Mouse (Mus musculus) telencephalon, adult 2 months (tissue): ENCODE results near the gene Col4a6.

Experiments used
- DNase-seq: peaks from one replicate; pipeline ENCODE4 v3.0.0-alpha.2; 2011; ENCODE audit warnings: low read depth, low spot score

Col4a6 gene

GRCm38 (mm10) chrX:141265986-141266385 lies 207.9 kb downstream of the Col4a6 start:
- DNase-seq = no peak

GRCm38 (mm10) chrX:141249636-141250035 lies 224.2 kb downstream of the Col4a6 start:
- no peak for DNase-seq

- no peak for DNase-seq
Measured at GRCm38 (mm10) chrX:141236564-141237333, 237.1 kb downstream of the Col4a6 start.

GRCm38 (mm10) chrX:141228169-141228568 lies 245.7 kb downstream of the Col4a6 start:
- no peak for DNase-seq

GRCm38 (mm10) chrX:141212802-141213201 lies 261.1 kb downstream of the Col4a6 start:
- no peak for DNase-seq

- no peak for DNase-seq
Measured at GRCm38 (mm10) chrX:141198993-141199392, 274.9 kb downstream of the Col4a6 start.

- no peak for DNase-seq
Measured at GRCm38 (mm10) chrX:141195036-141195435, 278.8 kb downstream of the Col4a6 start.

- no peak for DNase-seq
Measured at GRCm38 (mm10) chrX:141175353-141175752, 298.5 kb downstream of the Col4a6 start.

- DNase-seq = no peak
Measured at GRCm38 (mm10) chrX:141165067-141165466, 308.8 kb downstream of the Col4a6 start.

- DNase-seq = no peak
Measured at GRCm38 (mm10) chrX:141160371-141160770, 313.5 kb downstream of the Col4a6 start.

- DNase-seq = no peak
Measured at GRCm38 (mm10) chrX:141158160-141158559, 315.7 kb downstream of the Col4a6 start.

- no peak for DNase-seq
Measured at GRCm38 (mm10) chrX:141157626-141158025, 316.2 kb downstream of the Col4a6 start.

GRCm38 (mm10) chrX:141156696-141157095 lies 317.2 kb downstream of the Col4a6 start:
- no peak for DNase-seq

GRCm38 (mm10) chrX:141151182-141151581 lies 322.7 kb downstream of the Col4a6 start:
- DNase-seq = no peak

- DNase-seq = no peak
Measured at GRCm38 (mm10) chrX:141150290-141150689, 323.6 kb downstream of the Col4a6 start.

GRCm38 (mm10) chrX:141149705-141150104 lies 324.2 kb downstream of the Col4a6 start:
- DNase-seq = no peak
